ENCODE assay signal across 16 mouse cellular contexts in genomic region chr11:115843141-115843890, GRCm38 (mm10). TPM values are rescaled to one million over a fixed set of nuclear protein-coding genes. Genes with fewer than 3 reads are reported as not detected.
DNase-seq lines count a peak whose midpoint lies in the region; ATAC-seq and TF ChIP-seq lines count a peak whose summit lies in the region.
"Had no signal": no experiment of that assay in that cellular context is flagged by ENCODE, and none has a peak within 500 bp of the region (broad histone marks: within the 10 kb centered on the region; RNA-seq: fewer than 3 reads in every experiment).

No protein-coding gene starts in this region.

- peaks cover 41% of the 10 kb centered on the region for H3K36me3 ChIP-seq in heart, embryonic 13.5 days
- H3K36me3 ChIP-seq in lung, embryonic 14.5 days (ENCODE audit: insufficient read depth) = peaks cover 25% of the 10 kb centered on the region
- peaks cover 36% of the 10 kb centered on the region for H3K36me3 ChIP-seq in intestine, postnatal 0 days (ENCODE audit: control insufficient read depth, insufficient read depth)
- peaks cover 13% of the 10 kb centered on the region for H3K36me3 ChIP-seq in stomach, embryonic 16.5 days (ENCODE audit: control insufficient read depth, insufficient read depth, low read length)

- H3K4me3 ChIP-seq in heart, embryonic 13.5 days = no peak overlapping the region
- no peak overlapping the region for H3K4me3 ChIP-seq in lung, embryonic 14.5 days (ENCODE audit: low read depth, low read length)
- H3K4me3 ChIP-seq in intestine, postnatal 0 days (ENCODE audit: low read depth, low read length) = no peak overlapping the region
- H3K4me3 ChIP-seq in stomach, embryonic 16.5 days (replicated peaks; ENCODE audit: low read length) = no peak overlapping the region
- H3K4me3 ChIP-seq: heart, adult 2 months; left cerebral cortex, adult 2 months; limb, embryonic 15.5 days; myocyte had no signal

- peaks cover 5% of the 10 kb centered on the region; the same call in 1 of the 2 replicates for H3K9me3 ChIP-seq in heart, embryonic 13.5 days
- H3K9me3 ChIP-seq in lung, embryonic 14.5 days (ENCODE audit: low read depth, low read length) = 0 out of 2 replicates have a peak, but pooled peaks cover 3% of the 10 kb centered on the region
- no peaks in the 10 kb centered on the region for H3K9me3 ChIP-seq in intestine, postnatal 0 days (ENCODE audit: control insufficient read depth)
- H3K9me3 ChIP-seq in stomach, embryonic 16.5 days (replicated peaks; ENCODE audit: control insufficient read depth, low read length) = no peaks in the 10 kb centered on the region; the same call in 1 of the 2 replicates
- H3K9me3 ChIP-seq: limb, embryonic 15.5 days had no signal

- H3K9ac ChIP-seq in heart, embryonic 13.5 days = peak overlapping the region; percentile 55
- no peak overlapping the region for H3K9ac ChIP-seq in lung, embryonic 14.5 days
- no peak overlapping the region for H3K9ac ChIP-seq in intestine, postnatal 0 days (ENCODE audit: low read depth, low read length)
- H3K9ac ChIP-seq in stomach, embryonic 16.5 days (ENCODE audit: low read length) = no peak overlapping the region
- H3K9ac ChIP-seq: limb, embryonic 15.5 days had no signal

- intact Hi-C loops in heart, postnatal 25 days (cut with DNase I) = no loop called here

- WGBS in heart, embryonic 13.5 days = 74% methylated on average over 13 of the region's 14 CpGs
- WGBS in lung, embryonic 14.5 days = 70% methylated on average over 14 of the region's 14 CpGs
- WGBS in intestine, postnatal 0 days = 65% methylated on average over 12 of the region's 14 CpGs
- WGBS in stomach, embryonic 16.5 days = 79% methylated on average over 13 of the region's 14 CpGs

- H3K4me2 ChIP-seq in heart, embryonic 13.5 days = no peak overlapping the region
- no peak overlapping the region; the same call in 1 of the 2 replicates for H3K4me2 ChIP-seq in lung, embryonic 14.5 days
- peak overlapping the region; percentile 33 for H3K4me2 ChIP-seq in intestine, postnatal 0 days (replicated peaks; ENCODE audit: low read depth)
- H3K4me2 ChIP-seq in stomach, embryonic 16.5 days (ENCODE audit: low read depth, low read length) = no peak overlapping the region
- H3K4me2 ChIP-seq: limb, embryonic 15.5 days had no signal

- no peaks in the 10 kb centered on the region for H3K27me3 ChIP-seq in heart, embryonic 13.5 days (replicated peaks)
- H3K27me3 ChIP-seq in lung, embryonic 14.5 days (ENCODE audit: insufficient read depth, low read length) = no peaks in the 10 kb centered on the region
- H3K27me3 ChIP-seq in intestine, postnatal 0 days (replicated peaks; ENCODE audit: control insufficient read depth, insufficient read depth, low read length) = no peaks in the 10 kb centered on the region
- no peaks in the 10 kb centered on the region for H3K27me3 ChIP-seq in stomach, embryonic 16.5 days (ENCODE audit: control insufficient read depth, insufficient read depth, low read length)
- H3K27me3 ChIP-seq: limb, embryonic 15.5 days had no signal

- H3K4me1 ChIP-seq in heart, embryonic 13.5 days = peaks cover 61% of the 10 kb centered on the region
- H3K4me1 ChIP-seq in lung, embryonic 14.5 days (ENCODE audit: insufficient read depth) = peaks cover 40% of the 10 kb centered on the region
- peaks cover 15% of the 10 kb centered on the region for H3K4me1 ChIP-seq in intestine, postnatal 0 days (replicated peaks; ENCODE audit: control insufficient read depth, insufficient read depth, low read length)
- peaks cover 24% of the 10 kb centered on the region for H3K4me1 ChIP-seq in stomach, embryonic 16.5 days (ENCODE audit: control insufficient read depth, insufficient read depth, low read length)

- ATAC-seq in heart, embryonic 13.5 days (ENCODE audit: extremely low read depth, insufficient number of reproducible peaks, low FRiP score, low TSS enrichment) = no peak
- no peak for ATAC-seq in lung, embryonic 14.5 days (ENCODE audit: insufficient read depth)
- ATAC-seq in intestine, postnatal 0 days = no peak
- ATAC-seq in stomach, embryonic 16.5 days (ENCODE audit: insufficient read depth, low FRiP score) = no peak

- no peak for DNase-seq in heart, postnatal 25 days (ENCODE audit: low spot score)
- no peak for DNase-seq in lung, embryonic 14.5 days
- no peak for DNase-seq in lung, postnatal 36 days
- no peak for DNase-seq in urinary bladder, postnatal 4 days (ENCODE audit: low spot score in 2 of 2)
- DNase-seq in gastrocnemius, adult 18-20 months (ENCODE audit: low spot score) = no peak
- DNase-seq: adrenal gland, postnatal 36 days; heart, adult 2 months had no signal

- peak overlapping the region; percentile 97 for H3K27ac ChIP-seq in heart, embryonic 13.5 days (replicated peaks)
- peak overlapping the region; percentile 87 for H3K27ac ChIP-seq in lung, embryonic 14.5 days (ENCODE audit: low read depth)
- peak overlapping the region; percentile 80 for H3K27ac ChIP-seq in intestine, postnatal 0 days (ENCODE audit: low read depth, low read length)
- H3K27ac ChIP-seq in stomach, embryonic 16.5 days (ENCODE audit: low read length) = peak overlapping the region; percentile 86
- H3K27ac ChIP-seq: left cerebral cortex, adult 2 months had no signal

- no peak for TF ChIP-seq CTCF in lung, embryonic 14.5 days (IDR thresholded peaks at IDR 0.05; ENCODE audit: low read depth)
- no peak for TF ChIP-seq CTCF in intestine, postnatal 0 days (IDR thresholded peaks at IDR 0.05; ENCODE audit: low read depth)

RNA-seq across cellular contexts. Expression of gene Myo15b, which starts 14.9 kb away (rescaled TPM):
- polyA plus RNA-seq in heart, embryonic 13.5 days (2015; fragmentation: Nextera tagmentation; extraction: Ambion mirVana) = 0.17 and 0.27 TPM in 2 replicates
- under 1 TPM in 1 of 2 experiments, not detected in 1; 0.08 TPM for total RNA-seq in heart, postnatal 25 days (2021)
- 0.12 and 0.28 TPM in 2 replicates for polyA plus RNA-seq in lung, embryonic 14.5 days (2014; fragmentation: Nextera tagmentation; extraction: Ambion mirVana)
- 332 and 377 TPM in 2 replicates for polyA plus RNA-seq in intestine, postnatal 0 days (2015; fragmentation: Nextera tagmentation; extraction: Ambion mirVana)
- polyA plus RNA-seq in stomach, embryonic 16.5 days (2015; fragmentation: Nextera tagmentation; extraction: Ambion mirVana) = 20.8 and 21.1 TPM in 2 replicates
- not detected for total RNA-seq in gastrocnemius, adult 18-20 months (2021)
- polyA plus RNA-seq: C2C12; erythroblast, embryonic 14.5 days had no signal

RNA-seq across cellular contexts. Expression of gene Llgl2, which starts 19.5 kb away (rescaled TPM):
- 18.9 and 19.0 TPM in 2 replicates for polyA plus RNA-seq in heart, embryonic 13.5 days (2015; fragmentation: Nextera tagmentation; extraction: Ambion mirVana)
- 10 to 100 TPM; 15.1 to 21.5 TPM for total RNA-seq in heart, postnatal 25 days (2021)
- 28.8 and 31.9 TPM in 2 replicates for polyA plus RNA-seq in lung, embryonic 14.5 days (2014; fragmentation: Nextera tagmentation; extraction: Ambion mirVana)
- polyA plus RNA-seq in intestine, postnatal 0 days (2015; fragmentation: Nextera tagmentation; extraction: Ambion mirVana) = 60.5 and 61.8 TPM in 2 replicates
- 65.6 and 75.3 TPM in 2 replicates for polyA plus RNA-seq in stomach, embryonic 16.5 days (2015; fragmentation: Nextera tagmentation; extraction: Ambion mirVana)
- total RNA-seq in gastrocnemius, adult 18-20 months (2021) = 1 to 10 TPM; 6.3 to 8.1 TPM

RNA-seq across cellular contexts. Expression of gene Tsen54, which starts 28.8 kb away (rescaled TPM):
- polyA plus RNA-seq in heart, embryonic 13.5 days (2015; fragmentation: Nextera tagmentation; extraction: Ambion mirVana) = 24.4 and 27.5 TPM in 2 replicates
- total RNA-seq in heart, postnatal 25 days (2021) = 1 to 10 TPM; 9.1 to 9.2 TPM
- polyA plus RNA-seq in lung, embryonic 14.5 days (2014; fragmentation: Nextera tagmentation; extraction: Ambion mirVana) = 31.5 and 35.0 TPM in 2 replicates
- 16.7 and 17.0 TPM in 2 replicates for polyA plus RNA-seq in intestine, postnatal 0 days (2015; fragmentation: Nextera tagmentation; extraction: Ambion mirVana)
- 26.4 and 28.1 TPM in 2 replicates for polyA plus RNA-seq in stomach, embryonic 16.5 days (2015; fragmentation: Nextera tagmentation; extraction: Ambion mirVana)
- 1 to 10 TPM; 5.0 to 6.5 TPM for total RNA-seq in gastrocnemius, adult 18-20 months (2021)

RNA-seq across cellular contexts. Expression of gene Caskin2, which starts 29.9 kb away (rescaled TPM):
- polyA plus RNA-seq in heart, embryonic 13.5 days (2015; fragmentation: Nextera tagmentation; extraction: Ambion mirVana) = 20.0 and 20.1 TPM in 2 replicates
- total RNA-seq in heart, postnatal 25 days (2021) = 10 to 100 TPM; 41.8 to 52.2 TPM
- 21.0 and 23.0 TPM in 2 replicates for polyA plus RNA-seq in lung, embryonic 14.5 days (2014; fragmentation: Nextera tagmentation; extraction: Ambion mirVana)
- polyA plus RNA-seq in intestine, postnatal 0 days (2015; fragmentation: Nextera tagmentation; extraction: Ambion mirVana) = 7.4 and 7.6 TPM in 2 replicates
- polyA plus RNA-seq in stomach, embryonic 16.5 days (2015; fragmentation: Nextera tagmentation; extraction: Ambion mirVana) = 14.9 and 16.8 TPM in 2 replicates
- total RNA-seq in gastrocnemius, adult 18-20 months (2021) = 10 to 100 TPM; 13.1 to 18.2 TPM

RNA-seq across cellular contexts. Expression of gene Smim5, which starts 56.5 kb away (rescaled TPM):
- 20.0 and 24.2 TPM in 2 replicates for polyA plus RNA-seq in heart, embryonic 13.5 days (2015; fragmentation: Nextera tagmentation; extraction: Ambion mirVana)
- 10 to 100 TPM; 19.7 to 20.2 TPM for total RNA-seq in heart, postnatal 25 days (2021)
- polyA plus RNA-seq in lung, embryonic 14.5 days (2014; fragmentation: Nextera tagmentation; extraction: Ambion mirVana) = 1.9 and 3.2 TPM in 2 replicates
- 1.9 and 3.4 TPM in 2 replicates for polyA plus RNA-seq in intestine, postnatal 0 days (2015; fragmentation: Nextera tagmentation; extraction: Ambion mirVana)
- 6.5 and 8.5 TPM in 2 replicates for polyA plus RNA-seq in stomach, embryonic 16.5 days (2015; fragmentation: Nextera tagmentation; extraction: Ambion mirVana)
- total RNA-seq in gastrocnemius, adult 18-20 months (2021) = 1 to 10 TPM in 1 of 2 experiments, under 1 TPM in 1; 0.38 to 1.1 TPM
- polyA plus RNA-seq: testis, adult 2 months had no signal

Comparison
In these comparisons a context has a peak if more than half of its experiments do, and no peak if none do; other contexts are left out.
1. RNA of gene Myo15b, which starts 14.9 kb away (polyA plus RNA-seq): 332 to 377 TPM in intestine, postnatal 0 days and 20.8 to 21.1 TPM in stomach, embryonic 16.5 days; 0.17 to 0.27 TPM in heart, embryonic 13.5 days and 0.12 to 0.28 TPM in lung, embryonic 14.5 days; every median in the first group is over 10 times any median in the second.
2. Peak in every context shown above with its lines, with median percentiles within 50 percentile points of each other: H3K27ac ChIP-seq.